Mouse (Mus musculus): ENCODE measurements around the gene Eid1.

Gene Eid1

GRCm38 (mm10) chr2:125667721-125668120, 5.2 kb upstream of the Eid1 start:
- DNase-seq (ENCODE audit: low read depth) = no peak

- peak; percentile 63 for DNase-seq (ENCODE audit: low read depth)
Observed at GRCm38 (mm10) chr2:125670846-125671245, 2.0 kb upstream of the Eid1 start.

- no peak for DNase-seq (ENCODE audit: low read depth)
Observed at GRCm38 (mm10) chr2:125672568-125672956, 333 bp upstream of the Eid1 start.

- no peak for DNase-seq (ENCODE audit: low read depth)
Observed at GRCm38 (mm10) chr2:125681811-125682210, 8.9 kb downstream of the Eid1 start.

- no peak for DNase-seq (ENCODE audit: low read depth)
Observed at GRCm38 (mm10) chr2:125683895-125684294, 11.0 kb downstream of the Eid1 start.

- DNase-seq (ENCODE audit: low read depth) = no peak
Observed at GRCm38 (mm10) chr2:125684559-125685440, 11.9 kb downstream of the Eid1 start.

- DNase-seq (ENCODE audit: low read depth) = no peak
Observed at GRCm38 (mm10) chr2:125685441-125686150, 12.7 kb downstream of the Eid1 start.

- no peak for DNase-seq (ENCODE audit: low read depth)
Observed at GRCm38 (mm10) chr2:125692010-125692409, 19.1 kb downstream of the Eid1 start.

- no peak for DNase-seq (ENCODE audit: low read depth)
Observed at GRCm38 (mm10) chr2:125694798-125695197, 21.9 kb downstream of the Eid1 start.

GRCm38 (mm10) chr2:125696219-125696618, 23.3 kb downstream of the Eid1 start:
- no peak for DNase-seq (ENCODE audit: low read depth)

- DNase-seq (ENCODE audit: low read depth) = no peak
Observed at GRCm38 (mm10) chr2:125701606-125702005, 28.7 kb downstream of the Eid1 start.

GRCm38 (mm10) chr2:125702851-125703250, 30.0 kb downstream of the Eid1 start:
- DNase-seq (ENCODE audit: low read depth) = no peak

GRCm38 (mm10) chr2:125704907-125705631, 32.2 kb downstream of the Eid1 start:
- DNase-seq (ENCODE audit: low read depth) = no peak

- no peak for DNase-seq (ENCODE audit: low read depth)
Observed at GRCm38 (mm10) chr2:125706510-125706921, 33.6 kb downstream of the Eid1 start.

GRCm38 (mm10) chr2:125716599-125716998, 43.7 kb downstream of the Eid1 start:
- no peak for DNase-seq (ENCODE audit: low read depth)

- no peak for DNase-seq (ENCODE audit: low read depth)
Observed at GRCm38 (mm10) chr2:125723086-125723407, 50.2 kb downstream of the Eid1 start.

- peak; percentile 42 for DNase-seq (ENCODE audit: low read depth)
Observed at GRCm38 (mm10) chr2:125723408-125724085, 50.7 kb downstream of the Eid1 start.

- DNase-seq (ENCODE audit: low read depth) = no peak
Observed at GRCm38 (mm10) chr2:125724086-125724430, 51.2 kb downstream of the Eid1 start, which contains the start of gene Shc4. Gene Shc4, minus strand, starts transcription at chr2:125724148.

Data from naive thymus-derived CD4-positive, alpha-beta T cell, adult 2 months (primary cell).